Mouse (Mus musculus): Measurements from ENCODE around the gene Wars2.

Gene Wars2

DNA sequence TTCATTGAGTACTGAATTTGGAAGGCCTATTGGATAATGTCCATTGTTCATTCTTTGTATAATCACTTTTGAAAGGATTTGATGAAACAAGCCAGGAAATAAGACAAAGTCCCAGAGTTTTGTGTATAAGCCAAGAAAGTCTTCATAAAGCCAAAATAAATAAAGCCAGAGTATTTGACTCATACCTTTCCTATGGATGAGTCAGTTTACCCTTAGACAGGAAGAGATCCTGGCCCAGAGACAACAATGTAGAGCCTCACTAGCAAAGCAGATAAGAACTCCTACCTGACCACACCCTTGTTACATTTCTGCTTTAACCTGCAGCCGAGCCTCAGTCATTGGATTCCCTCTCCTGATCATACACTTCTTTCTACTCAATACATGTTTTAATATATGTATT, 47.2 kb downstream of the Wars2 start:
- no peak for DNase-seq (ENCODE audit: low spot score)

DNA sequence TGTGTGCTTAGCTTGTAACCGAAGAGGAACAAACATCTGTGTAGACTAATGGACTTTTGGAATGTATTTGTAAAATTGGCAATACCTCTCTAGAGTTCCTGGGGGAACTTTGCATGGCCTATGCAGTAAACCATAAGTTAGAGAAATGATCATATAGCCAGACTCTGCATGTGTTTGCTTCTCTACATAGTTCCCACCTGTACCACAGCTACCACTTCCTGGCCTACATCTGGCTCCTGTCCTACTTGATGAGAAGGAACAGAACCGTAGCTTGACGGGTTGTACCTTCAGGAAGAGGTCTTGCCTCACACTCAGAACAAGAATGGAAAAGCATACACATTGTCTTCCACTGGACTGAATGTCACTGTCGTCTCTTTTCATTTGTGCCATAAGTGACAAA, 52.7 kb downstream of the Wars2 start:
- DNase-seq (ENCODE audit: low spot score): no peak

DNA sequence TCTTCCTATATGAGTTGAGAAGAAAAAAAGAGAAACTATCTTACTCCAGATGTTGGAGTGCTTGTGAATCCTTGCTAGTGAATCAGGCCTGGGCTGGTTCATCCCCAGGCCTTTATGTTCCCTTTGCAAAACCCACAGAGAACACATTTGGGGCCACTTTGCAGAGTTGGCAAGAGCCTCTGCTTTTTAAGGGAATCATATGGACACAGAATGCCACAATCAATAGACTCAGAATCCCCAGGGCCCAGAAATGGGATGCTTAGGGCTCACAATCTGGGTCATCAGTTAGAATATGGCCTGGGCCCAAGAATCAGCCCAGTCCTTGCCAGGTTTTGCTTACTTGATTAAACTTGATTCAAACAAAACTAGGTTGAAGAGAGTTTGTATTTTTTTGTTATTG, 62.5 kb downstream of the Wars2 start:
- no peak for DNase-seq (ENCODE audit: low spot score)

DNA sequence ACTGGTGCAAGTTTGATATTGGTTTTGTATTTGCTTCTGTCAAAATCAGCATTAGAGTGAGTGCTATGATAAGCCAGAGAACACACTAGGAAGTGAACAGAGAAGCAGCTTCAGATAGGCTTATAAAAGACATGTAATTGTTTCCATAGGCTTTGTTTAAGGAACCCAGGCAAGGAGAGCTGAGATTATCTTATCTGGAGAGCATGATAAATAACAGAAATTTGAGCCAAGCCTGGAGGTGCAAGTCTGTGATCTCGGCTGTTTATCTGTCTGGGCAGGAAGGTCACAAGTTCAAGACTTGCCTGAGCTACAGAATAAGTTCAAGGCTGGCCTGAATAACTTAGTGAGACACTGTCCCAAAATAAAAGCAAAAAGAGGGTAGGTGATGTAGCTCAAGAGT, 67.5 kb downstream of the Wars2 start:
- no peak for DNase-seq (ENCODE audit: low spot score)

- DNase-seq (ENCODE audit: low spot score): no peak
These were observed 70.3 kb downstream of the Wars2 start for GRCm38 (mm10) chr3:99211105-99211698.

DNA sequence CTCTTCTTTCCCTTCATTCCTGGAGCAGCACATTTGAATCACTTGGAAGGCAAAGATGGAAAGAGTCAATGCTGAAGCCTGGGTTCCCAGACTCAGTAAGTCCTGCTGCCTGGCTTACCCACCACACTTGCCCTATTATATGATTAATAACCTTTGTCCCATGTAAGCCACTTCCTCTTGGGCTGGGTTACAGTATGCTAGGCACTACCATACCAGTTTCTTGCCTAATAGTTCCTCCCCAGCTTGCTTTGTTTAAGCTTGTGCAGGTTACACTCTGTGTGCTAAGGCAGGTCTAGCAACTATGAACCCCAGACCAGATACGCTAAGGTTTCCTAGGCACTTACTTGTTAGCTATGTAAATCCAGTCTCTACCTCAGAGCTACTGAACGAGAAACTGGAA, 86.9 kb downstream of the Wars2 start:
- DNase-seq (ENCODE audit: low spot score): no peak

- peak; percentile 42 for DNase-seq (ENCODE audit: low spot score)
These were observed 92.8 kb downstream of the Wars2 start for GRCm38 (mm10) chr3:99233393-99234318.

- DNase-seq (ENCODE audit: low spot score): no peak
These were observed 93.5 kb downstream of the Wars2 start for GRCm38 (mm10) chr3:99234319-99234869.

DNA sequence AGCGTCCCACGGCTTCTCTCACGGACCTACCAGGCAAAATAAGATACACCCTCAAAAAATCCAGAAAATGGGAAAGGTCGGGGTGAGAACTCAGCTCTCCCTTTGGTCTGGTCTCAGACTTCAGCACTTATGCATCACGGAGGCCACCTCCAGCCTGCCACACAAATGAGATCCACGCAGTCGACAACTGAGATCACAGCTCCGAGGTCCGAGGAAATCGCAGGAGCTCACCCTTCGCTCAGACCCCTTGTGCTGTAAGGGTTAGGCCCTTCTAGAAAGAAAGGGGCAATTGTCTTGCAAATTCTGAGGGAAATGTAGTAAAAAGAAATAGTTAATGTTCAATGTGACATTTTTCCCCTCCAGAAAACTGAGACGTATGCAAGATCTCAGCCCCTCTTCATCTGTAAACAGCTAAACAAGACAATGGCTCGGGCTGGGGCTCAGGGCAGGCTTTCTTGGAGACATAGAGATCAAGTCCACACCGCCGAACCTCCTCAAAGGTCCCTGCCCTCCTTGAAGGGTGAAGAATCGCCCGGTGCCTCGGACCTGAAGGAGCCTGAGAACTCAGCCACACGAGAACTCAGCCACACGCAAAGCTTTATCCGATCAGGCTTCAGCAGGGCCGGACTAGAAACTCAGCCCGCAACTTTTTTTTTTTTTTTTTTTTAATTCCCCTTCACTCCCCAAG, 94.4 kb downstream of the Wars2 start:
- DNase-seq (ENCODE audit: low spot score): no peak

GRCm38 (mm10) chr3:99235804-99236755, 95.2 kb downstream of the Wars2 start:
- DNase-seq (ENCODE audit: low spot score): no peak

- no peak for DNase-seq (ENCODE audit: low spot score)
These were observed 97.8 kb downstream of the Wars2 start for GRCm38 (mm10) chr3:99238691-99239090.

DNA sequence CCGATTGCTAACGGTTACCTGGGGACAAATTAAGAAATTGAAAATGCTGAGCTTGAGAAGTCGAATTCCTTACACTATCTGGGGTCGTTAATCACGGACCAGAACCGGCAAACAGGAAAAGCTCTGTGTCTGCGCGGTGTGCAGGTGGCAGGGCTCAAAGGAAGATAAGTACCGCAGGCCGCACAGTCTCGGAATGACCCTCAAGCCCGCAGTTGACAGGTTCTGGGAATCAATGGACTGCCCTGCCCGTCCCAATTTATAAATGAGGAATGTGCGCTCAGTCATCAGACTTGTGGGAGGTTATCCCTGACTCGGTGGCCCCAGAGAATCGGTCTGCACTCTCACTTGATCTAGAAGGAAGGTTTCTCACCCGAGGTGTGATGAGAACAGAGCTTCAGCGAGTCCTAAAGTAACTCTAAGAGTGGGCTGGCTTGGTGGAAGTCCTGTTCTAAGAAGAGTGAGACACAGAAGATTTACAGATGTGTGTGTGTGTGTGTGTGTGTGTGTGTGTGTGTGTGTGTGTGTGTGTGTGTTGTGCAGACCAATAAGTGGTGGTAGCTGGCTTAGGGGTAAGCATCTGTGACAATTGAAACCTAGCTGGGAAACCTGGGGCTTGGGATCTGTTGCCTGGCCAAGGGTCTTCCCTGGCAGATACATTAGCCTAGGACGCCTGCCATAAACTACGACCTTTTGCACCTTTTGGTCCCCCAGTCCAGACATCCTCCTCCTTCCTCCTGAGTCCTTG, 98.6 kb downstream of the Wars2 start:
- DNase-seq (ENCODE audit: low spot score): no peak

DNA sequence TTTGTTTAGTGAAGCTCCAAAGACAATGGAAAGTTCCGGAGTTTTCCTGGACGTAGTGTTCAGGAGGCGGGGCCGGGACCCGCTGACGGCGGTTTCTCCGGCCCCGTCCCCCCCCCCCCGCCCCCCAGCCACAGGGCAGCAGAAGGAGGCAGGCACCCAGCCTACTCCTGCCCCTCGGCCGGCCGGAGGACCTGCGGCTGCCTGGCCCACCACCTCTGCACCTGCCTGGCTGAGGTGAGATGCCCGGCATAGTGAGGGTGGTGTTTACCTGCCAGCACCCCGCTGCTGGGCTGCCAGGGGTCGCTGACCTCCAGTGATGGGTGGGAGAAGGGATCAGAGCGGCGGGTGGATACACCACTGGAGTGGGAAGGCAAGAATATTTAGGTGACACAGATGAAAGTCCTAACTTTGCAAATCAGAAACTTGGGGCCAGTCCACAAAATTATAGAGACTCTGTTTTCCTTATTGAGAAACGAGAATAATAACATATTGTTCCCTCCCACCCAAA, 99.4 kb downstream of the Wars2 start, which contains the start of gene Tbx15:
Gene Tbx15 (plus strand): TSS at position 169 of the 508 bp plus-strand sequence.
- no peak for DNase-seq (ENCODE audit: low spot score)

- DNase-seq (ENCODE audit: low spot score): no peak
These were observed 100.2 kb downstream of the Wars2 start for GRCm38 (mm10) chr3:99240811-99241738.

DNA sequence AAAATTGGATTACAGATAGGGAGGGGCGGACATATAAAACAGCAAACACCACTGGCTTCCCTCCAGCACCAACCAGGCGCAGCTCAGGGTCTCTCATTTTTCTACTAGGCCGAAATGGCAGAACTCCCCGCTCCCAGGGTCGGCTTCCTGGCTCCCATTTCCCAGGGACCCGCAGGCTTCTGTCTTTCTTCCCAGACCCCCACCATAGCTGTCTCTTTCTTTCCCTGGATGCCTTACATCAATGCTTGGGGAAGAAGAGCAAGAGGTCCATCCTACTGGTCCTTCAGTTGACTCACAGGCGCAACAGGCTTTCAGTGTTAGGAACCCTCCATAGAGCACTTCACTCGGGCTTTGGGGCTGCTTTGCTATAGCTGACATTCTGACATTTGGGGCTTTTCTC, 101.6 kb downstream of the Wars2 start:
- no peak for DNase-seq (ENCODE audit: low spot score)

DNA sequence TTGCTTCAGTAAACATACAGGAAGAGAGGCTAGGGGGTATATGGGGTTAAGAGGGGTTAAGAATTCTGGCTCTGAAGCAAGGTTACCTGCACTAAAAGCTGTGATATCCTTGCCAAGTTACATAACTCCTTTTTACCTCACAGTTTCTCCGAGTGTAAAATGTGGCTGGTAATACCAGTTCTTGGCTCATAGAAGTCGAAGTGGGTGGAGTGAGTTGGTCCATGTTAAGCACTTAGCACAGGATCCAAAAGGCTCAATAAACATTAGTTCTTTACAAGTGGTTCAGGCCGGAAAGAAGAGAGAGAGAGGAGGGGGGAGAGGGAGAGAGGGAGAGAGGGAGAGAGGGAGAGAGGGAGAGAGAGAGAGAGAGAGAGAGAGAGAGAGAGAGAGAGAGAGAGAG, 104.5 kb downstream of the Wars2 start:
- no peak for DNase-seq (ENCODE audit: low spot score)

DNA sequence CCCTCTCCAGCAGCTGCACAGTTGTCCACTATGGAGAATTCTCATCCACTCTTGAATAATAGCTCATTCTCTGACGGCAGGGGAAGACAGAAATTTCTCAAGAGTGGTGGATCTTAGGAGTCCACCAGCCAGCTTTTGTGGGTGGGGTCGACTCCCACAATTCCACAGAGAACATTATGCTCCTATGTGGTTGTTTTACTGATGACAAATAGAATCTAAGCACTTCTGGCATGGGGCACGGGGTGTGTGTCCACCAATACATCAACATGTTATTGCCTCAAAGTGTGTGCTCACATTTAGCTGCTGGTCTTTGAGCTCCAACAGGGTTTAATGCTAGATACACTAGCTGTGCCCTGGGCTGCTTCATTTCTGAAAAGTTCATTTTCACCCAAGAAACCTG, 105.8 kb downstream of the Wars2 start:
- DNase-seq (ENCODE audit: low spot score): no peak

- no peak for DNase-seq (ENCODE audit: low spot score)
These were observed 106.7 kb downstream of the Wars2 start for GRCm38 (mm10) chr3:99247586-99247985.

Measured in ovary, postnatal 14 days (tissue).